Mouse (Mus musculus) CH12.LX (cell line): ENCODE results near the gene Usp36. TPM values are rescaled to one million over a fixed set of nuclear protein-coding genes. Genes with fewer than 3 reads are reported as not detected.

ENCODE experiments used
- DNase-seq: peaks from one replicate; pipeline ENCODE4 v3.0.0-alpha.2; 2013; ENCODE audit errors: extremely low read depth
- H3K27ac ChIP-seq: 2 replicates; pipeline ENCODE4 v1.5.1; 2012; ENCODE audit warnings: low read depth, mild to moderate bottlenecking, control low read depth, moderate library complexity; ENCODE audit not compliant: insufficient read depth
- H3K27me3 ChIP-seq: replicated peaks from 2 replicates; pipeline ENCODE3; 2012; ENCODE audit warnings: inconsistent platforms
- H3K36me3 ChIP-seq, 2 experiments: replicated peaks in 1 of 2; 2 replicates each; pipeline versions ENCODE3 to v1.6.1; 2012; ENCODE audit warnings: inconsistent platforms in 1 of 2, low read length in 1 of 2, mild to moderate bottlenecking in 1 of 2, mixed read lengths in 1 of 2, moderate library complexity in 1 of 2; ENCODE audit not compliant: control insufficient read depth in 1 of 2, insufficient read depth in 1 of 2
- H3K4me1 ChIP-seq, 2 experiments: 2 replicates each; pipeline ENCODE4 v1.6.1; 2012; ENCODE audit warnings: inconsistent platforms in 1 of 2, moderate library complexity in 1 of 2; ENCODE audit not compliant: insufficient read depth in 2 of 2, control insufficient read depth in 1 of 2
- H3K4me2 ChIP-seq: 2 replicates; pipeline ENCODE4 v1.6.1; 2012; ENCODE audit warnings: low read depth, mild to moderate bottlenecking, control low read depth; ENCODE audit not compliant: poor library complexity, insufficient read depth, severe bottlenecking
- H3K4me3 ChIP-seq, 3 experiments: fragments of 150-350 bp in 1 of 3; sonication (generic) in 1 of 3; replicated peaks in 1 of 3; 2 replicates each; pipeline versions ENCODE3 to v1.5.1; 2011 to 2012; ENCODE audit warnings: low read depth in 2 of 3, low read length in 2 of 3, mild to moderate bottlenecking in 2 of 3, moderate library complexity in 2 of 3, control low read depth in 1 of 3, improper control_type of control experiment in 1 of 3, inconsistent platforms in 1 of 3, mixed read lengths in 1 of 3; ENCODE audit not compliant: poor library complexity in 1 of 3
- H3K79me2 ChIP-seq: replicated peaks from 2 replicates; pipeline ENCODE4 v1.6.1; 2012; ENCODE audit warnings: mild to moderate bottlenecking, moderate library complexity; ENCODE audit not compliant: control insufficient read depth, poor library complexity, insufficient read depth, severe bottlenecking; ENCODE audit errors: extremely low read depth
- H3K9ac ChIP-seq: 2 replicates; pipeline ENCODE4 v1.6.1; 2012; ENCODE audit warnings: low read depth, mild to moderate bottlenecking, control low read depth, moderate library complexity; ENCODE audit not compliant: insufficient read depth
- H3K9me3 ChIP-seq: replicated peaks from 2 replicates; pipeline ENCODE3; 2012; ENCODE audit warnings: low read length, inconsistent platforms, mixed read lengths
- BHLHE40 ChIP-seq: IDR thresholded peaks from 2 replicates; pipeline ENCODE4 v1.6.1; 2011; ENCODE audit warnings: mild to moderate bottlenecking, low read depth, low read length, improper control_type of control experiment
- CHD1 ChIP-seq: IDR thresholded peaks from 2 replicates; pipeline ENCODE4 v1.6.1; 2012; ENCODE audit warnings: low read depth, low read length, improper control_type of control experiment, inconsistent platforms
- CHD2 ChIP-seq: IDR thresholded peaks from 2 replicates; pipeline ENCODE4 v1.6.1; 2011; ENCODE audit warnings: low read length, improper control_type of control experiment
- CTCF ChIP-seq, 2 experiments: IDR thresholded peaks in 1 of 2; conservative IDR thresholded peaks in 1 of 2; 2 replicates each; pipeline ENCODE4 v1.5.1; 2011 to 2012; ENCODE audit warnings: low read depth in 2 of 2, low read length in 2 of 2, improper control_type of control experiment in 1 of 2, inconsistent platforms in 1 of 2, mild to moderate bottlenecking in 1 of 2, moderate library complexity in 1 of 2
- ELF1 ChIP-seq: IDR thresholded peaks from 2 replicates; pipeline ENCODE4 v1.6.1; 2014; ENCODE audit warnings: low read depth, mild to moderate bottlenecking, inconsistent platforms, low read length, improper control_type of control experiment
- EP300 ChIP-seq: IDR thresholded peaks from 2 replicates; pipeline ENCODE4 v1.6.1; 2011; ENCODE audit warnings: low read length, improper control_type of control experiment
- ETS1 ChIP-seq: conservative IDR thresholded peaks from 2 replicates; pipeline ENCODE4 v1.6.1; 2012; ENCODE audit warnings: low read depth, mild to moderate bottlenecking, inconsistent platforms, low read length, improper control_type of control experiment, moderate library complexity
- GABPA ChIP-seq: IDR thresholded peaks from 2 replicates; pipeline ENCODE4 v1.6.1; 2012; ENCODE audit warnings: low read depth, low read length, improper control_type of control experiment, inconsistent platforms; ENCODE audit not compliant: insufficient replicate concordance
- HCFC1 ChIP-seq: IDR thresholded peaks from 2 replicates; pipeline ENCODE4 v1.6.1; 2012; ENCODE audit warnings: low read depth, mild to moderate bottlenecking, inconsistent platforms, low read length, improper control_type of control experiment
- IRF4 ChIP-seq: IDR thresholded peaks from 2 replicates; pipeline ENCODE4 v1.6.1; 2014; ENCODE audit warnings: low read depth, mild to moderate bottlenecking, inconsistent platforms, low read length, improper control_type of control experiment
- JUND ChIP-seq: conservative IDR thresholded peaks from 2 replicates; pipeline ENCODE4 v1.6.1; 2011; ENCODE audit warnings: low read depth, low read length, improper control_type of control experiment
- KAT2A ChIP-seq: IDR thresholded peaks from 2 replicates; pipeline ENCODE4 v1.6.1; 2012; ENCODE audit warnings: low read length, improper control_type of control experiment, inconsistent platforms; ENCODE audit not compliant: insufficient replicate concordance
- MAFK ChIP-seq: IDR thresholded peaks from 2 replicates; pipeline ENCODE4 v1.6.1; 2011; ENCODE audit warnings: low read length, improper control_type of control experiment; ENCODE audit not compliant: insufficient replicate concordance
- MAX ChIP-seq: IDR thresholded peaks from 2 replicates; pipeline ENCODE4 v1.6.1; 2011; ENCODE audit warnings: low read length, improper control_type of control experiment
- MAZ ChIP-seq: IDR thresholded peaks from 2 replicates; pipeline ENCODE4 v1.6.1; 2012; ENCODE audit warnings: low read depth, mild to moderate bottlenecking, inconsistent platforms, low read length, improper control_type of control experiment, moderate library complexity
- MEF2A ChIP-seq: IDR thresholded peaks from 2 replicates; pipeline ENCODE4 v1.6.1; 2014; ENCODE audit warnings: low read depth, mild to moderate bottlenecking, inconsistent platforms, low read length, improper control_type of control experiment, borderline replicate concordance
- MYC ChIP-seq: IDR thresholded peaks from 2 replicates; pipeline ENCODE4 v1.6.1; 2011; ENCODE audit warnings: low read depth, mild to moderate bottlenecking, improper control_type of control experiment, low read length
- NELFE ChIP-seq: IDR thresholded peaks from 2 replicates; pipeline ENCODE4 v1.6.1; 2011; ENCODE audit warnings: low read depth, low read length, improper control_type of control experiment
- NRF1 ChIP-seq: IDR thresholded peaks from 2 replicates; pipeline ENCODE4 v1.6.1; 2014; ENCODE audit warnings: low read depth, mild to moderate bottlenecking, inconsistent platforms, low read length, improper control_type of control experiment, moderate library complexity
- PAX5 ChIP-seq: IDR thresholded peaks from 2 replicates; pipeline ENCODE4 v1.6.1; 2012; ENCODE audit warnings: low read length, inconsistent platforms, mixed read lengths
- POLR2A ChIP-seq: IDR thresholded peaks from 2 replicates; pipeline ENCODE4 v1.6.1; 2011; ENCODE audit warnings: low read depth, mild to moderate bottlenecking, improper control_type of control experiment, low read length
- POLR2AphosphoS2 ChIP-seq: IDR thresholded peaks from 2 replicates; pipeline ENCODE4 v1.6.1; 2011; ENCODE audit warnings: low read depth, low read length, improper control_type of control experiment
- RAD21 ChIP-seq: IDR thresholded peaks from 2 replicates; pipeline ENCODE4 v1.6.1; 2011; ENCODE audit warnings: low read depth, mild to moderate bottlenecking, low read length, improper control_type of control experiment, moderate library complexity
- RCOR1 ChIP-seq: conservative IDR thresholded peaks from 2 replicates; pipeline ENCODE4 v1.6.1; 2012; ENCODE audit warnings: low read depth, mild to moderate bottlenecking, inconsistent platforms, low read length, improper control_type of control experiment
- SIN3A ChIP-seq: IDR thresholded peaks from 2 replicates; pipeline ENCODE4 v1.6.1; 2012; ENCODE audit warnings: low read length, improper control_type of control experiment, inconsistent platforms
- SMC3 ChIP-seq: IDR thresholded peaks from 2 replicates; pipeline ENCODE4 v1.6.1; 2011; ENCODE audit warnings: low read depth, low read length, improper control_type of control experiment
- TBP ChIP-seq: conservative IDR thresholded peaks from 2 replicates; pipeline ENCODE4 v1.6.1; 2011; ENCODE audit warnings: low read depth, low read length, improper control_type of control experiment
- TCF12 ChIP-seq: IDR thresholded peaks from 2 replicates; pipeline ENCODE4 v1.6.1; 2014; ENCODE audit warnings: low read depth, mild to moderate bottlenecking, inconsistent platforms, low read length, improper control_type of control experiment
- UBTF ChIP-seq: IDR thresholded peaks from 2 replicates; pipeline ENCODE4 v1.6.1; 2012; ENCODE audit warnings: low read depth, mild to moderate bottlenecking, inconsistent platforms, low read length, improper control_type of control experiment, moderate library complexity
- USF2 ChIP-seq: conservative IDR thresholded peaks from 2 replicates; pipeline ENCODE4 v1.6.1; 2011; ENCODE audit warnings: low read depth, low read length, improper control_type of control experiment
- ZC3H11A ChIP-seq: IDR thresholded peaks from 2 replicates; pipeline ENCODE4 v1.6.1; 2012; ENCODE audit warnings: low read depth, mild to moderate bottlenecking, inconsistent platforms, low read length, improper control_type of control experiment
- ZMIZ1 ChIP-seq: IDR thresholded peaks from 2 replicates; pipeline ENCODE4 v1.6.1; 2012; ENCODE audit warnings: low read depth, mild to moderate bottlenecking, inconsistent platforms, low read length, improper control_type of control experiment
- ZNF384 ChIP-seq: IDR thresholded peaks from 2 replicates; pipeline ENCODE4 v1.6.1; 2012; ENCODE audit warnings: low read depth, low read length, improper control_type of control experiment, inconsistent platforms
- dilution Hi-C: fragments of 300-500 bp; cut with MboI; formaldehyde crosslinking; loops from 2 replicates; pipeline ENCODE4 v1.14.3; 2020; ENCODE audit warnings: low sequenced_read_pairs; ENCODE audit not compliant: extremely low pct_unique_long_range_greater_than_20kb, extremely low pct_ligation_motif_present
- in situ Hi-C: fragments of 300-500 bp; cut with MboI; formaldehyde crosslinking; loops from 3 replicates; pipeline ENCODE4 v1.14.3; 2019; ENCODE audit warnings: low sequenced_read_pairs, low pct_ligation_motif_present, low pct_unique_long_range_greater_than_20kb, mixed read lengths
- polyA plus RNA-seq: library from polyadenylated mRNA; unstranded; fragments of >175 nt; gene quantifications from 2 replicates; pipeline ENCODE4 v1.2.1, GENCODE M21; 2012; ENCODE audit warnings: low read depth; ENCODE audit not compliant: insufficient read length
- total RNA-seq, 2 experiments: library from RNA; depleted of rRNA; stranded (reverse); fragments of 300-350 nt in 1 of 2; fragments of >200 nt in 1 of 2; gene quantifications; 2 replicates each; pipeline ENCODE4 v1.2.3; 2012 to 2014

Gene Usp36
- total and polyA plus RNA-seq, 3 experiments: 10.7 to 42.6 (median 19.5) TPM

GRCm38 (mm10) chr11:118212636-118213112, 77.4 kb downstream of the Usp36 start (continued):
- no peak for TF ChIP-seq PAX5
- TF ChIP-seq TBP: peak; percentile 91
- TF ChIP-seq ZNF384: no peak
- peak; percentile 91 for TF ChIP-seq ETS1
- 0 out of 2 replicates have a peak, but pooled peaks have one; percentile 44 for TF ChIP-seq MAX

GRCm38 (mm10) chr11:118211749-118212635, 78.1 kb downstream of the Usp36 start:
- Histone ChIP-seq H3K9ac (peak overlapping the region; percentile 90), H3K4me2 (peak overlapping the region; percentile 89), H3K36me3 (peaks cover 7 to 52% of the 10 kb centered on the region in 2 experiments)
- TF ChIP-seq USF2 (0 out of 2 replicates have a peak, but pooled peaks have one; percentile 15), KAT2A (peak; percentile 72; the same call in 1 of the 2 replicates), EP300 (peak; percentile 98), CTCF (conservative IDR thresholded peaks at IDR 0.05 in 1 of 2, IDR thresholded peaks at IDR 0.05 in 1 of 2; ENCODE audit: low read depth in 2 of 2, low read length in 2 of 2) (no peak; a peak in 1 of 4 replicates), ZMIZ1 (peak; percentile 74; the same call in 1 of the 2 replicates), IRF4 (peak; percentile 99), SIN3A (peak; percentile 96), SMC3 (peak; percentile 26; the same call in 1 of the 2 replicates), NRF1 (no peak), CHD2 (peak; percentile 82), POLR2AphosphoS2 (peak; percentile 65), MAZ (peak; percentile 53; the same call in 1 of the 2 replicates), POLR2A (peak; percentile 78), MYC (peak; percentile 90), ZC3H11A (no peak), GABPA (no peak), TCF12 (peak; percentile 100), BHLHE40 (peak; percentile 84), UBTF (peak; percentile 91), ETS1 (peak; percentile 97), NELFE (peak; percentile 68), CHD1 (peak; percentile 92), JUND (no peak), ZNF384 (peak; percentile 4; the same call in 1 of the 2 replicates), MAX (peak; percentile 87; the same call in 1 of the 2 replicates), MAFK (peak; percentile 69; the same call in 1 of the 2 replicates), RAD21 (no peak; the same call in none of the 2 replicates), MEF2A (peak; percentile 88), TBP (peak; percentile 92), PAX5 (no peak), ELF1 (peak; percentile 66), HCFC1 (peak; percentile 37; the same call in 1 of the 2 replicates), RCOR1 (peak; percentile 88)
- TF ChIP-seq, all 38 proteins: peak for 26
- no peaks in the 10 kb centered on the region for H3K9me3 ChIP-seq
- H3K27me3 ChIP-seq: no peaks in the 10 kb centered on the region
- peaks cover 55 to 82% of the 10 kb centered on the region in 2 experiments for H3K4me1 ChIP-seq
- DNase-seq: peak; percentile 96
- H3K4me3 ChIP-seq: peak overlapping the region; percentile 61 to 71 (median 69)
- H3K27ac ChIP-seq: peak overlapping the region; percentile 98
- peaks cover 45% of the 10 kb centered on the region for H3K79me2 ChIP-seq
- dilution Hi-C loops (no loop called here), in situ Hi-C loops (loop anchor here (10.0 kb wide), 1 partner anchor 347 kb away; the partner anchor contains the start of gene Tmem235)
